Comparison of ENCODE assay signal across 24 mouse cellular contexts in the genomic region with DNA sequence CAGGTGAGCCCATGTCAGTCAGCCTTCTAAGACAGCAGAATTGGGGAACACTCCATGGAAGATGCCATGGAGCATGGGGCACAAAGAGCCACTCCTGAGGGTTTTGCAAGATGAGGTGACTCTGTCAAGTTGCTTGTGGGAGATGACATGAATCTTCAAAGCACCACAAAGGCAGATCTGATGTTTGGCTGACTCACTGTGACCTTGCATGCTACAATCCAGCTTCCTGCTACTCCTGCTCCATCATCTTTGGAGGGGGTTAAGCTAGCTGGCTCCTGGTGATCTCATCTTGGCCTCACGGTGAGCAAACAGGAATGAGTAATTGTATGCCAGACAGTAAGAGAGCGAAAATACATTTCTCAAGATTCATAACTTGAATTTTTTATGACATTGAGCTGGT.
DNase-seq lines count a peak whose midpoint lies in the region; ATAC-seq and TF ChIP-seq lines count a peak whose summit lies in the region.
"Had no signal": no experiment of that assay in that cellular context is flagged by ENCODE, and none has a peak within 500 bp of the region (broad histone marks: within the 10 kb centered on the region; RNA-seq: fewer than 3 reads in every experiment).

No protein-coding gene starts in this region.

- DNase-seq in Muller cell, postnatal 12 days (ENCODE audit: inconsistent ontology term): peak; percentile 23
- peak; percentile 66 for DNase-seq in adrenal gland, postnatal 14 days
- peak; percentile 40 for DNase-seq in stomach, postnatal 0 days (ENCODE audit: low spot score)
- DNase-seq in cerebellum, adult 9-11 months: no peak
- no peak for DNase-seq in left cerebral cortex, postnatal 25 days (ENCODE audit: low spot score in 2 of 2)
- DNase-seq: cerebellum, adult 11 months; cerebellum, postnatal 25 days; embryo, embryonic 11 days; gastrocnemius, adult 2 months; liver, embryonic 13.5 days; midbrain, embryonic 14.5 days; right cerebral cortex, postnatal 25 days; thymus, adult 2 months had no signal

- no peaks in the 10 kb centered on the region for H3K36me3 ChIP-seq in megakaryocyte, embryonic 14.5 days (replicated peaks; ENCODE audit: low read length)
- no peaks in the 10 kb centered on the region for H3K36me3 ChIP-seq in stomach, postnatal 0 days (ENCODE audit: control insufficient read depth, insufficient read depth, low read length)
- H3K36me3 ChIP-seq: forebrain, embryonic 10.5 days; heart, embryonic 13.5 days; hindbrain, embryonic 15.5 days; kidney, embryonic 15.5 days; limb, embryonic 12.5 days; liver, embryonic 13.5 days; lung, embryonic 15.5 days; neural tube, embryonic 15.5 days had no signal

- intact Hi-C loops in left cerebral cortex, postnatal 25 days (cut with DNase I): no loop called here

- H3K4me2 ChIP-seq in stomach, postnatal 0 days (replicated peaks; ENCODE audit: low read depth): no peak overlapping the region
- H3K4me2 ChIP-seq: heart, embryonic 13.5 days; hindbrain, embryonic 15.5 days; kidney, embryonic 15.5 days; limb, embryonic 12.5 days; liver, embryonic 13.5 days; lung, embryonic 15.5 days; neural tube, embryonic 15.5 days had no signal

- no peak overlapping the region for H3K9ac ChIP-seq in stomach, postnatal 0 days (ENCODE audit: low read length)
- H3K9ac ChIP-seq: heart, embryonic 13.5 days; hindbrain, embryonic 15.5 days; kidney, embryonic 15.5 days; limb, embryonic 12.5 days; liver, embryonic 13.5 days; lung, embryonic 15.5 days; neural tube, embryonic 15.5 days had no signal

- H3K4me1 ChIP-seq in megakaryocyte, embryonic 14.5 days: peaks cover 14% of the 10 kb centered on the region
- no peaks in the 10 kb centered on the region for H3K4me1 ChIP-seq in stomach, postnatal 0 days (replicated peaks; ENCODE audit: control insufficient read depth, insufficient read depth)
- H3K4me1 ChIP-seq: forebrain, embryonic 10.5 days; heart, embryonic 13.5 days; hindbrain, embryonic 15.5 days; kidney, embryonic 15.5 days; limb, embryonic 12.5 days; liver, embryonic 13.5 days; neural tube, embryonic 15.5 days had no signal

- peaks cover 13% of the 10 kb centered on the region for H3K9me3 ChIP-seq in megakaryocyte, embryonic 14.5 days
- no peaks in the 10 kb centered on the region for H3K9me3 ChIP-seq in stomach, postnatal 0 days (ENCODE audit: control insufficient read depth, low read length)
- H3K9me3 ChIP-seq: forebrain, embryonic 10.5 days; heart, embryonic 13.5 days; hindbrain, embryonic 15.5 days; kidney, embryonic 15.5 days; liver, embryonic 13.5 days; lung, embryonic 15.5 days; neural tube, embryonic 15.5 days had no signal

- WGBS in stomach, postnatal 0 days: 39% methylated on average over 2 of the region's 2 CpGs

- no peak for TF ChIP-seq CTCF in stomach, postnatal 0 days (IDR thresholded peaks at IDR 0.05; ENCODE audit: low read depth)

- H3K27me3 ChIP-seq in megakaryocyte, embryonic 14.5 days (replicated peaks): no peaks in the 10 kb centered on the region
- H3K27me3 ChIP-seq in stomach, postnatal 0 days (ENCODE audit: control insufficient read depth, insufficient read depth, low read length): no peaks in the 10 kb centered on the region
- H3K27me3 ChIP-seq: heart, embryonic 13.5 days; hindbrain, embryonic 15.5 days; kidney, embryonic 15.5 days; limb, embryonic 12.5 days; liver, embryonic 13.5 days; lung, embryonic 15.5 days; neural tube, embryonic 15.5 days had no signal

- no peak overlapping the region; the same call in 1 of the 2 replicates for H3K27ac ChIP-seq in stomach, postnatal 0 days (replicated peaks)
- H3K27ac ChIP-seq: forebrain, embryonic 10.5 days; gastrocnemius, adult 2 months; heart, embryonic 13.5 days; hindbrain, embryonic 15.5 days; kidney, embryonic 15.5 days; limb, embryonic 12.5 days; liver, embryonic 13.5 days; lung, embryonic 15.5 days; macrophage; neural tube, embryonic 15.5 days had no signal

- peak overlapping the region; percentile 16 for H3K4me3 ChIP-seq in megakaryocyte, embryonic 14.5 days (replicated peaks)
- H3K4me3 ChIP-seq in stomach, postnatal 0 days (ENCODE audit: low read depth, low read length): no peak overlapping the region
- H3K4me3 ChIP-seq: forebrain, embryonic 10.5 days; gastrocnemius, adult 2 months; heart, embryonic 13.5 days; hindbrain, embryonic 15.5 days; kidney, embryonic 15.5 days; limb, embryonic 12.5 days; liver, embryonic 13.5 days; lung, embryonic 15.5 days; neural tube, embryonic 15.5 days had no signal

- no peak for ATAC-seq in megakaryocyte, adult 5-6 weeks (ENCODE audit: poor library complexity, severe bottlenecking)
- ATAC-seq in stomach, postnatal 0 days (ENCODE audit: low FRiP score, low TSS enrichment): peak; percentile 93
- ATAC-seq: intestine, embryonic 16.5 days had no signal

- TF ChIP-seq EP300 in stomach, postnatal 0 days (optimal IDR thresholded peaks at IDR 0.05): no peak

Comparison
In these comparisons a context has a peak if more than half of its experiments do, and no peak if none do; other contexts are left out.
1. DNase-seq: peak in Muller cell, postnatal 12 days (single experiment), adrenal gland, postnatal 14 days (single experiment) and stomach, postnatal 0 days (single experiment); none in cerebellum, adult 9-11 months (single experiment) and left cerebral cortex, postnatal 25 days (0 of 2).